In the genomic region with DNA sequence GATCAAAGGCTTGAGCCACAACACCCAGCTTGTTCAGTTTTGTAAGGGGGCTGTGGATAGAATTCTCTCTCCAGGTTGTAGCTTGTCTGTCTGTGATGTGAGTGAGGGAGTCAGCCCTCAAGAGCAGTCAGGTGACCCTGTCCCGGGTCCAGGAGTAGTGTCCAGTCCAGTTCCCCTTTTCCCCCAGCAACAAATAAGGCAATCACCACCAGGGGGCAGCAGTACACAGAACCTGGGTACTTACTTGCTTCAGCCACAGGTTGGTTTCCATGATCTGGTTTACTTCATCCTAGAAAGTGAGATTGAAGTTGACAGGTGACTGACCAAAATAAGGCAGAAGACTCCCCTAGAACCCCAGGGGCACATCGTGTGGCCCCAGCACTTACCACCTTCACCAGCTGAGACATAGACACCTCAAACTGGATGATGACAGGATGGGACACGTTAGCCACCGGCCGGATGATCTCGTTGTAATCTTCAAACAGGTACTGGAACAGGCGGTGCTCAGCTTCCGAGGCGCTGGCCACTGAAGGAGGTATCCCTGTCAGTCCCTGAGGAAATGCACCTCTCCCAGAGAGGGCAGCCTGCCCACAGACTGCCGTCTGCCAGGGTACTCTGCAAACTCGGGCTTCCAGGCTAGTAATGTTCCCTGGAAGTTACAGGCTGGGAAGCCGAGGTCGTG, we compare ENCODE assay signal across 8 mouse cellular contexts. TPM values are rescaled to one million over a fixed set of nuclear protein-coding genes. Genes with fewer than 3 reads are reported as not detected.
DNase-seq lines count a peak whose midpoint lies in the region; ATAC-seq lines count a peak whose summit lies in the region.

No protein-coding gene starts in this region.

- no peaks in the 10 kb centered on the region for H3K9me3 ChIP-seq in forebrain, embryonic 10.5 days
- no peaks in the 10 kb centered on the region for H3K9me3 ChIP-seq in forebrain, embryonic 16.5 days (ENCODE audit: control insufficient read depth, low read length)
- H3K9me3 ChIP-seq in embryonic facial prominence, embryonic 10.5 days = no peaks in the 10 kb centered on the region

- H3K27ac ChIP-seq in forebrain, embryonic 10.5 days = no peak overlapping the region
- H3K27ac ChIP-seq in forebrain, embryonic 16.5 days (ENCODE audit: low read length) = no peak overlapping the region
- no peak overlapping the region for H3K27ac ChIP-seq in embryonic facial prominence, embryonic 10.5 days (replicated peaks)

- no peaks in the 10 kb centered on the region for H3K36me3 ChIP-seq in forebrain, embryonic 10.5 days (replicated peaks)
- no peaks in the 10 kb centered on the region for H3K36me3 ChIP-seq in forebrain, embryonic 16.5 days (ENCODE audit: control insufficient read depth, insufficient read depth)
- no peaks in the 10 kb centered on the region for H3K36me3 ChIP-seq in embryonic facial prominence, embryonic 10.5 days (replicated peaks)

- DNase-seq in forebrain, embryonic 10.5 days (ENCODE audit: extremely low spot score, low spot score) = peak; percentile 86
- DNase-seq in adrenal gland, postnatal 25 days = peak; percentile 85
- peak; percentile 88 for DNase-seq in embryonic facial prominence, embryonic 10.5 days (ENCODE audit: low spot score)
- peak; percentile 78 to 89 for DNase-seq in heart, postnatal 14 days
- peak; percentile 77 to 97 for DNase-seq in layer of hippocampus, postnatal 25 days (ENCODE audit: extremely low spot score in 1 of 2, low spot score in 1 of 2)
- DNase-seq in mesoderm, embryonic 11.5 days (ENCODE audit: low read depth, low spot score) = peak; percentile 87
- DNase-seq in spleen, postnatal 4 days (ENCODE audit: low spot score in 2 of 2) = peak; percentile 69 to 91

- WGBS in forebrain, embryonic 10.5 days = 40% methylated on average over 13 of the region's 13 CpGs
- WGBS in forebrain, embryonic 16.5 days = 41% methylated on average over 13 of the region's 13 CpGs
- WGBS in embryonic facial prominence, embryonic 10.5 days = 44% methylated on average over 13 of the region's 13 CpGs

- ATAC-seq in forebrain, embryonic 16.5 days = no peak

- no peak overlapping the region for H3K4me3 ChIP-seq in forebrain, embryonic 10.5 days
- H3K4me3 ChIP-seq in forebrain, embryonic 16.5 days (replicated peaks; ENCODE audit: low read length) = no peak overlapping the region
- no peak overlapping the region for H3K4me3 ChIP-seq in embryonic facial prominence, embryonic 10.5 days

- H3K4me2 ChIP-seq in forebrain, embryonic 16.5 days (ENCODE audit: low read length) = no peak overlapping the region

- intact Hi-C loops in heart, postnatal 14 days (cut with DNase I) = loop anchor here (1.0 to 2.0 kb wide), 2 partner anchors 86 to 289 kb away; no protein-coding TSS in a partner anchor

- peaks cover 26% of the 10 kb centered on the region for H3K4me1 ChIP-seq in forebrain, embryonic 10.5 days
- peaks cover 12% of the 10 kb centered on the region for H3K4me1 ChIP-seq in forebrain, embryonic 16.5 days (replicated peaks; ENCODE audit: control insufficient read depth, insufficient read depth, low read length)
- peaks cover 18% of the 10 kb centered on the region for H3K4me1 ChIP-seq in embryonic facial prominence, embryonic 10.5 days

- peaks cover 47% of the 10 kb centered on the region for H3K27me3 ChIP-seq in forebrain, embryonic 10.5 days (ENCODE audit: poor library complexity, severe bottlenecking)
- peaks cover 32% of the 10 kb centered on the region for H3K27me3 ChIP-seq in forebrain, embryonic 16.5 days (replicated peaks; ENCODE audit: control insufficient read depth, insufficient read depth, low read length)
- peaks cover 55% of the 10 kb centered on the region for H3K27me3 ChIP-seq in embryonic facial prominence, embryonic 10.5 days (replicated peaks; ENCODE audit: low read depth, poor library complexity, severe bottlenecking)

- H3K9ac ChIP-seq in forebrain, embryonic 16.5 days (replicated peaks; ENCODE audit: low read depth, low read length) = no peak overlapping the region

RNA-seq across cellular contexts. Expression of gene Chrna3, which starts 2.3 kb away (rescaled TPM):
- 4.9 and 5.4 TPM in 2 replicates for polyA plus RNA-seq in forebrain, embryonic 10.5 days (2016; fragmentation: Nextera tagmentation; extraction: Ambion mirVana)
- polyA plus RNA-seq in forebrain, embryonic 16.5 days (2015; fragmentation: Nextera tagmentation; extraction: Ambion mirVana) = 3.1 and 5.1 TPM in 2 replicates
- total RNA-seq in adrenal gland, postnatal 25 days (2021) = 7.4 and 11.2 TPM in 2 replicates
- 3.1 and 5.0 TPM in 2 replicates for polyA plus RNA-seq in embryonic facial prominence, embryonic 10.5 days (2016; fragmentation: Nextera tagmentation; extraction: Ambion mirVana)
- total RNA-seq in heart, postnatal 14 days (2021) = under 1 TPM in 1 of 2 experiments, not detected in 1; 0.12 TPM
- under 1 TPM; 0.28 to 0.34 TPM for total RNA-seq in layer of hippocampus, postnatal 25 days (2021)

RNA-seq across cellular contexts. Expression of gene Chrnb4, which starts 24.5 kb away (rescaled TPM):
- 1.6 and 1.8 TPM in 2 replicates for polyA plus RNA-seq in forebrain, embryonic 10.5 days (2016; fragmentation: Nextera tagmentation; extraction: Ambion mirVana)
- 0.35 and 0.41 TPM in 2 replicates for polyA plus RNA-seq in forebrain, embryonic 16.5 days (2015; fragmentation: Nextera tagmentation; extraction: Ambion mirVana)
- total RNA-seq in adrenal gland, postnatal 25 days (2021) = 5.9 and 6.2 TPM in 2 replicates
- polyA plus RNA-seq in embryonic facial prominence, embryonic 10.5 days (2016; fragmentation: Nextera tagmentation; extraction: Ambion mirVana) = 1.3 and 1.9 TPM in 2 replicates
- total RNA-seq in heart, postnatal 14 days (2021) = not detected
- under 1 TPM in 1 of 2 experiments, not detected in 1; 0.20 TPM for total RNA-seq in layer of hippocampus, postnatal 25 days (2021)

RNA-seq across cellular contexts. Expression of gene Chrna5, which starts 43.4 kb away (rescaled TPM):
- polyA plus RNA-seq in forebrain, embryonic 10.5 days (2016; fragmentation: Nextera tagmentation; extraction: Ambion mirVana) = 0.42 TPM in 2 replicates
- 0.85 and 1.2 TPM in 2 replicates for polyA plus RNA-seq in forebrain, embryonic 16.5 days (2015; fragmentation: Nextera tagmentation; extraction: Ambion mirVana)
- total RNA-seq in adrenal gland, postnatal 25 days (2021) = 0.86 and 0.88 TPM in 2 replicates
- polyA plus RNA-seq in embryonic facial prominence, embryonic 10.5 days (2016; fragmentation: Nextera tagmentation; extraction: Ambion mirVana) = 1.00 and 1.4 TPM in 2 replicates
- not detected for total RNA-seq in heart, postnatal 14 days (2021)
- total RNA-seq in layer of hippocampus, postnatal 25 days (2021) = 10 to 100 TPM in 1 of 2 experiments, 1 to 10 TPM in 1; 10.0 TPM
